Mouse (Mus musculus): ENCODE data around the gene Ssr4.

Ssr4 gene

GRCm38 (mm10) chrX:73815072-73815471 lies 28.2 kb downstream of the Ssr4 start:
- DNase-seq (ENCODE audit: low spot score in 2 of 2), result no peak

DNA sequence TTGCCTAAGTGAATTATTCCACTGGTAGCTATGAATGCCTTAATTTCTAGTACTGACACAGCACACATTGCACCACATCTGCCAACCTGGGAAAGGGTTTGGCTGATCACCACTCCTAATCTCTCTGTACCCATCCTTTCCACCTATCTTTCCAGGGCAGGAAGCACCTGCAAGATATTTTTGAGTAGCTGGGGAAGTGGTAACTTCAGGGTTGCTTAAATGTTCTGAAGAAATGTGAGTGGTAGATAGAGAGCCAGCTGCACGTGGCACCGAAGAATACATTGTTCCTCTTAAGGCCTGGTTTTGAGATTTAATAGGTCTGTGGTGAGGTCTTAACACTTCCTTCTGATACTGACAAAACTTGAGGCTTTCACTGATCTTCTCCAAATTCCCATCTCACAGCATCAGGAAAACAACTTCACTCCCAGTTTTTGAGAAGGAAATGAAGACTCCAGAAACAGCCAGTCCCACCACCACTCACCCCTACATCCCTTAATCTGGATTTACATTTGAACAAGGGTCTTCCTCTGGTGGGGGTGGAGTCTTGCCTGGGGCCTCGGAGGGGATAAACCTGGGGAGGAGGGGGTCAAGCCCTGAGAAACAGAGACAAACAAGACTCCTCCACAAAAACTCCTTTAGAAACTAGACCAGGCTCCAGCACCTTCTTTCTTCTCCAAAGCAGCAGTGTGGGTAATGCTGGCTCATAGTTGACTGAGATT lies 29.9 kb downstream of the Ssr4 start:
- DNase-seq (ENCODE audit: low spot score in 2 of 2), result no peak

DNA sequence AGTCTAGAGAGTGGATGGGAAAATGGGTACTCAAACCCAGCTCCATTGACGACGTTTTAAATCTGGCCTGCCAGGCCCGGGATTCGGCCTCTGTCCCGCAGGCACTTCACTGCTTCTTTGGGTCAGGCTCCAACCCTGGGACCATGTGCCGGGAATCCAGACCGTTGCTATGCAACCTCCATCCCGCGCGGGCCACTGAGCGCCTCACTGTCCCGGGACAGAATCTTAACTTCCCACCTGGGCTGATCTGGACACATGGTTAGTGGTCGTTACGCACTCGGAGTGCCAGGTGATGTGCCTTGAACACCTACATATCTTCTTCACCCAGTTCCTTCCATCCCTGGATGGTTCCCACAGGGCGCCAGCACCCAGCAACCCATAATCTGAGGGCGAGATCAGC lies 36.9 kb downstream of the Ssr4 start:
- DNase-seq (ENCODE audit: low spot score in 2 of 2), result no peak

GRCm38 (mm10) chrX:73824185-73825151 lies 37.6 kb downstream of the Ssr4 start, which contains the start of gene Pdzd4:
Gene Pdzd4 (minus strand): TSS chrX:73824969.
- peak; percentile 3 to 14 for DNase-seq (ENCODE audit: low spot score in 2 of 2)

- DNase-seq (ENCODE audit: low spot score in 2 of 2), result no peak
Measured at GRCm38 (mm10) chrX:73835731-73836130, 48.9 kb downstream of the Ssr4 start.

DNA sequence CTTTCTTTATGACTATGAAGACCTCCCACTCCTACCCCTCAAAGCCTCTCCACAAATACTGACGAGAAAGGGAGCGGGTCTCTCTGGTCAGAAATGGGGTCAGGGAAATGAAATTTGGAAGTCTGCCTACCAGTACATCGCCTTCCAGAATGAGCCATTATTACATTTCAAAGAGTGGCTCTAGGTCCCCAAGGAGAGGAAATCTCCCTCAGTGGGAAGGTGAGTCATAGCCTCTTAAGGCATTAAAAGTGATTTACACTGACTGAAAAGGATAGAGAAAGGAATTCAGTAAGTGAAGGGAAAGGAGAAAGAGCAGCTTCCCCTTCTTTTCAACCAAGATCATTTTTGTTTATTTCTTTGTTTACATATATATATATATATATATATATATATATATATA lies 49.9 kb downstream of the Ssr4 start:
- DNase-seq (ENCODE audit: low spot score in 2 of 2), result no peak
